Mouse (Mus musculus): Measurements from ENCODE around the gene Cryba4.

The Cryba4 gene

DNA sequence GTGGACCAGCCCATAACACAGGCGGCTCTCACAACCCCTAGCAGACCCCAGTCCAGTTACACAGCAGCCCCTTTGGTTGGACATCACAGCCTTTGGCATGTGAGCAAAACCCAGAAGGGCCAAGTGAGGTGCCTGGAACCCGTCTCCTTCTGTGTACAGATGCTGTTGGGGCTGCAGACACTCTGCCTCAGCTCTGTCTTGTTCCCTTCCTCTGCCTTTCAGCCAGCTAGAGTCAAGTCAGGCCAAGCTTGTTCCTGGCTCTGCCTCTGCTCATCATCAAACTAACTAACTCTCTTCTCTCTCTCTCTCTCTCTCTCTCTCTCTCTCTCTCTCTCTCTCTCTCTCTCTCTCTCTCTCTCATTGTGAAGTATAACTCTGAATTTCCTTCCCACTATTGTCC lies 15.7 kb downstream of the Cryba4 start:
- DNase-seq (ENCODE audit: low spot score) = no peak

DNA sequence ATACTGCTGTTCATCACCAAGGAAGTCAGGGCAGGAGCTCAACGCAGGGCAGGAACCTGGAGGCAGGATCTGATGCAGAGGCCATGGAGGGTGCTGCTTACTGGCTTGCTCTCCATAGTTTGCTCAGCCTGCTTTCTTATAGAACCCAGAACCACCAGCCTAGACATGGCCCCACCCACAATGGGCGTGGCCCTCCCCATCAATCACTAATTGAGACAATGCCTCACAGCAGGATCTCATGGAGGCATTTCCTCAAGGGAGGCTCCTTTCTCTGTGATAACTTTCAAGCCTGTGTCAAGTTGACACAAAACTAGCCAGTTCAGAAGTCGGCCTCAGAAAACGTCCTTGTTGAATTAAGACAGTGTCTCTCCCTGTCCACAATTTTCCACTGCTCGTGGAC lies 16.5 kb downstream of the Cryba4 start:
- DNase-seq (ENCODE audit: low spot score) = no peak

DNA sequence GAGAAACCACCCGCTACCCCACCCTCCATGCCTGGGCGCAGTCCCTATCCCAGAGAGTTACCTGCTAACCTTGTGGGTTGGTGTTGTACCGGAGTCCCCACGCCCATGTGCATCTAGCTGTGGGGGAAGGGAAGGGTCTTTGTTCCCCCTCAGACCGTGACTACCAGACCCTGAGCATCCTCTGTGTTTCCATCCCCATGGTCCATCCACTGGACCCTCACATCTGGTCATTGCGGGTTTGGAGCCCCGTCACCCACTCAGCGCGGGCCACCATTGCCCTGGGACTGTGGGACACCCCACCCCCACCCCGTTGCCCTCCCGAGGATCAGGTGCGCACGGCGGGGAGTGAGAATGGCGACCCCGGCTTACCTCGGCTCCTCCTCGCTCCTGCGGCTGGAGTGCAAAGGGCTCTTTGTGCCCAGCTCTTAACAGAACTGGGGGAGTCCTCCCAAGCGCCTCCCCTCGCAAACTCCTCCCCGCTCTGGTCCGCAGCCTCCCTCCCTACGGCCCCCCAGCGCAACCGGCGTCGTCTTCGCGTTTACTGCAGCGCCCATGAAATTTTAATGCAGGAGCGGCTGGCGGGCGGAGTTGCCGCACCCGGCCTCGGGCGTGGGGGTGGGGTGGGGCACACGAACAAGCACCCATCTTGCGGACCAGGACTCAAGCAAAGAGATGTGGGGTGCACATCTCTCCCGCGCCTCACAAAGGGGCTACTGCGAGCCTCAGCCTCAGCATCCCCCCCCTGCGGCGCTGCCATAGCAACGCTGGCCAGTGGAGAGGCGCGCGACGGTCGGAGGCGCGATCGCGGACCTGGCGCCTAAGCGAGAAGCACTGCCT lies 23.9 kb downstream of the Cryba4 start:
- DNase-seq (ENCODE audit: low spot score) = no peak

DNA sequence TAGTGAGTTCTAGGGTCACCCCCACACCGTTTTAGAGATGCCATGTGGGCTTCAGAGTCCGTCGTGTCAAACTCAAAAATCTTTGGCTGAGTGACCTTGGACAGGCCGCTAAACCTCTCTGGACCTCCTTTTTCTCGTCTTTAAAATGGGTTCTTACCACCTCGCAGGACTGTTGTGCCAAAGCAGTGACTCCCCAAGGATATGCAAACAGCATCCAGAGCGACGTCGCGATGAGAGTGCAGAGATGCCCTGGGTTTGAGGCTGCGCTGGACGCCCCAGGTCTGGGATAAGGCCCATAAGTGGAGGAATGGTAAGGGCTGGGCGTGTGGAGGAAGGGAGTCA lies 24.4 kb downstream of the Cryba4 start:
- DNase-seq (ENCODE audit: low spot score) = no peak

DNA sequence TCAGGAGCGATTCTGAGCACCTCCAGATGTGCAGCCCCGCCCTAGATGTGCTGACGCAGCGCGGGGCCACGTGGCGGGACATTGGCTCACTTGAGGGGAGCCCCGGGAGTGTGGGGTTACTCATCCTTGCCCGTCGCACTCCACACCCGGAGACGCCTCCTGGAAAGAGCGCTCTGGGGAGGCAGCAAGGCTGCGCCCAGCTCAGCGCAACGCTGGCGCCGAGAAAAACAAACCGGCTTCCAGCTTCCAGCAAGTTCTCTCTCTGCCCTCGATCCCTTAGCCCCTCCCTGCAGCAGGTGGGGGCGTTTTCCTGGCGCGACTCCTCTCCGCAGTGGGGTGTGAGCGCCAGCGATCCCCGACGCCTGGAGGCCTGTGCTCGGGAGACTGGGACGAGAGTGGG lies 25.0 kb downstream of the Cryba4 start:
- no peak for DNase-seq (ENCODE audit: low spot score)

DNA sequence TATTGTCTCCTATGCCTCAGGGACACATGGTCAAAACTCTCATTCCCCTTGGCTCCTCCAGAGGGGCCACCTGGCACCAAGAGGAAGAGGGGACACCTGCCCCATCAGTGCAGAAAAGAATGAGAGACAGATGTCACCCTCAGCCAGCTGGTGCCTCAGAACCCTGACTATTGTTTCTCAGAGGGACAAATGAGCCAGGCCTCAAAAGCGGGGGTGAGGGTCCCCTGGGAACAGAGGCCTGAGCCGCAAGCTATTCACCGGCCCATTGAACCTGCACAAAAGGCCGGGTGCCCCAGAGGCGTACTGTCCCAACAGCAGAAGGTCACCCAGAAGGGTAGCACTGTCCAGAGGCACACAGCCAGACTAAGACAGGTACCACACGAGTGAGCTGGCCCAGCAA lies 26.7 kb downstream of the Cryba4 start:
- no peak for DNase-seq (ENCODE audit: low spot score)

DNA sequence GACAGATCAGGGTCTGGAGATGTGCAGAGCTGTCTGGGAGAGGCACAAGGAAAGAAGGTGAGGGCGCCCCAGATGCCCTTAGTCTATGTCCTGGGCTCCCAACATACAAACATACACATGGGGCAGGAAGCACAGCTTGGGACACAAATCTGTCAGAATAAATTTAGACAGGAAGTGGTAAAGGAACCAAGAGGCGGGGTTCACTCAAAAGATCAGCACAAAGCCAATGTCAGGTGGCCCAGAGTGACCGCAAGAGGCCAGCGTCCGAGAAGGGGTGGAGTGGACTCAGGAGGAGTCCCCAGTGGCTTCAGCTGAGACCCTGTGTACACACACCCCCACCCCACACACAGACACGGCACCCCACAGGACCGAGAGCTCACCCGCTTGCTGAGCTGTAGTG lies 32.1 kb downstream of the Cryba4 start:
- no peak for DNase-seq (ENCODE audit: low spot score)

DNA sequence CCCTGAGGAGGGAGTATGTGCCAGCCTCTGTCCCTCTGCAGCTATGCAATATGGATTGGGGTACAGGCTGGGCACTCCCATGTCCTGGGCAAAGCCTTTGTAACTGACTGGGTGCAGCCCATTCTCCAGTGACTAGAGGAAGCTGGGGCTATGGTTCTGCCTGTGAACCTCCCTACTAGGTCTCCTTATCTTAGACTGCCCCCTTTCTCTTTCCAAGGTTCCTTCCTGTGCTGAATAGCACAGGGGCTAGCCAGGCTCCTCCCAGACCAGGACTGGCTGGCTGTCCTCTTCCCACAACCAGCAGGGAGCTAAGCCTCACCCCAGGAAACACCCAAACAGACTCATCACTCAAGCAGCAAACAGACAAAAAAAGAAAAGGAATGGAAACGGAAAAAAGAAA lies 32.9 kb downstream of the Cryba4 start:
- no peak for DNase-seq (ENCODE audit: low spot score)

DNA sequence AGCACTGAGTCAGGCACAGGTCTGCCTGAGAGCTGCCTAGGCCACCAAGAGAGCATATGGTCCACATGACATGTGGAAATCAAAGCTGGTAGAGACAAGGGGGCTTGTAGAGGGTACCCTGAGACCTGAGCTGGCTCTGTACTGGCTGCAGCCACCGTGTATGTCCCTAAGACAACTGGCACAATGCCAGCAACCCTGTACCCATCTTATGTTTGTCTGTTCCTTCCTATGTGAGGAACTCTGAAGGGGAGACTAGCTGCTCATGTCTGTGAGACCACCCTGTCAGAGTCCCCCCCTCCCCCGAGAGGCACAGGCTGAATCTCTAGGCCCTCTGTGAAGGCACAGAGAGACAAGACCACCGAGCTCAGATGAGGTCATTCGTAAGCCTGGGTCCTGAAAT lies 33.6 kb downstream of the Cryba4 start:
- no peak for DNase-seq (ENCODE audit: low spot score)

DNA sequence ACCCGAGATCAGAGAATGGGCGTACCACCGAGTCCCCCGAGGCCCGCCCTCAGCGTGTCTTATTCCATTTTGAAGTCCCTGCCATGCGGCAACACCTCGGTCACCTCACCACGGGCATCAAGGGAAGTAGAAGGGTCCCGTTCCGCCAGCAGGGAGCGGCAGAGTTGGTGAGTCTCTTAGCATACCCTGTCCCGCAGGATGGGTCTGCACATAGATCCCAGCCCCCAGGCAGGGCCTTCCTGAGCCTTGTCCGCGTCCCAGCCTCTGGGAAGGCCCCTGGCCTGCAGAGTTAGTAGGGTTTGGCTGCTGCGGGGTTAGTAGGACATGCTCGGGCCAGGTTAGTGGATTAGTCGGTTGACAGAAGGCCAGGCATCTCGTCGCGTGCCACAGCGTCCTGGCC lies 35.3 kb downstream of the Cryba4 start:
- no peak for DNase-seq (ENCODE audit: low spot score)

DNA sequence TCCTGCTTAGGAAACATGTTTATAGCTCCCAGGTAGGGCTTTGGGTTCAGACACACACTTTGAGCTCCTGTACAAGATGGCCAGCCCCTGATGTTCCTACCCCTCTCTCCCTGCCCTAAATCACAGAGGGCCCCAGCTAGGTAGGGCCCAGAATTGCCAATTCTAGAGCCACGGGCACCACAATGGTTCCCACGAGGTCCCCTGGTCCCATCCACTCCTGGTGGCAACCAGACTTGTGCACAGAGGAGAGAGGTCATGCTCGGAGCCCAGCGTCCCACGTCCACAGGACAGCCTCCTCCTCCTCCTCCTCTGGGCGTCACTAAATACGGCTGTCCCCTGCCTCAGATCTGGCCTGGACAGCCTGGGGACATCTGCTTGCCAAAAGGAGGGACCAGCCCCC lies 36.0 kb downstream of the Cryba4 start:
- no peak for DNase-seq (ENCODE audit: low spot score)

DNA sequence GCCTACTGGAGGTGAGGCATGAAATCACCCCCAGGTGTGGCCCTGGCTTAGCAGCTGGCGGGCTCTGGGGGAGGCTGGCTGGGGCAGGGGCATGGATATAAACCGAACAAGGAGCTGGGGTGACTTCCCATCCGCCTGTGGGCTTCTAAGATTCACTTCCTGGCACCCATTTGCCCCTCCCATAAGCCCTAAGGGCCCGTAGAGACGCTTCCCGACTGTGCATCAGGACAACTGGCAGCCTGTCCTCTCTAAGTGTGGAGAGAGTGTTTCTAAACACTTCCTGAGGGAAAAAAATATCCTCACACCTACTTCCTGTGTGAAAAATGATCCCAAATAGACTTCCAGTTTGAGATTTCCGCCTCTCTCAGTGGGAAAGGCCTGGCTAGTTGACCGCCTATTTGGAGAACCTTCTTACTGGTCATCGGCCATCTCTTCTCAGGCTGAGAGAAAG lies 36.5 kb downstream of the Cryba4 start:
- DNase-seq (ENCODE audit: low spot score) = no peak

DNA sequence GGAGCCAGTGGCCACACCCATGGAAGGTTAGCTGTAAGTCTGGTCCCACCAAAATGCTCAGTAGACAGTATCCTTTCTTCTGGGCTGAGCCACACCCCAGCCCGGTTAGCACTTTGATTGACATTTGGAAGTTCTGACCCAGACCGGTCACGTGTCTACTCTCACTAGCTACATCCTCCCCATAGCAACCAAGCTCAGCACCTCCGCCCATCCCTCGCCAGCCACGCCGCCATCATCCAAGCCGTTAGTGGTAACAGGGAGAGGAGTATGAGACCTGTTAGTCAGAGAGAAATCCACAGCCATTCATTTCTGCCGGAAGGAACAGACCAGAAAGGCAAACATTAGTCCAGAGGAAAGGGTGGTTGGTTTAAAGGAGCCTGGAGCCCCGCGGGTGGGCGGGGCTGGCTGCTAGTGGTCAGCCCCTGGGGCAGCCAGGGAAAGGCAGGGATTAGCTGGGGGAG lies 37.0 kb downstream of the Cryba4 start:
- no peak for DNase-seq (ENCODE audit: low spot score)

DNA sequence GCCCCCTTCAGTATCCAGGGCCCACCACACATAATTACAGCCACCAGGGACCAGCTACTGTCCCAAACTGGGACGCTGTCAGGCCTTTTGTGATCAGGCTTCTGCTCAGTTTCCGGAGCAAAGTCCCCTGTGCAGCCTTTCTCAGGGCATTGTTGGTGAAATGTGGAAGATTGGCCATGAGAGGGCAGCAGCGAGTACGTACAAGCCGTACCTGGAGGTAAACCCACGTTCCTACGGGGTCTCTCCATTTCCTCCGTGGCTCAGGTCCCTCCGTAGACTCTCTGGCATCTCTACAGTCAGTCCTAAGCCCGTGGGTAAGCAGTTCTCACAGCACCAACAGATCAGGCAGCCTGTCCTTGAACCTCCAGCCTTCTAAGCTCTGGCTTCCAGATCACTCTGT lies 37.9 kb downstream of the Cryba4 start:
- DNase-seq (ENCODE audit: low spot score) = peak; percentile 26

DNA sequence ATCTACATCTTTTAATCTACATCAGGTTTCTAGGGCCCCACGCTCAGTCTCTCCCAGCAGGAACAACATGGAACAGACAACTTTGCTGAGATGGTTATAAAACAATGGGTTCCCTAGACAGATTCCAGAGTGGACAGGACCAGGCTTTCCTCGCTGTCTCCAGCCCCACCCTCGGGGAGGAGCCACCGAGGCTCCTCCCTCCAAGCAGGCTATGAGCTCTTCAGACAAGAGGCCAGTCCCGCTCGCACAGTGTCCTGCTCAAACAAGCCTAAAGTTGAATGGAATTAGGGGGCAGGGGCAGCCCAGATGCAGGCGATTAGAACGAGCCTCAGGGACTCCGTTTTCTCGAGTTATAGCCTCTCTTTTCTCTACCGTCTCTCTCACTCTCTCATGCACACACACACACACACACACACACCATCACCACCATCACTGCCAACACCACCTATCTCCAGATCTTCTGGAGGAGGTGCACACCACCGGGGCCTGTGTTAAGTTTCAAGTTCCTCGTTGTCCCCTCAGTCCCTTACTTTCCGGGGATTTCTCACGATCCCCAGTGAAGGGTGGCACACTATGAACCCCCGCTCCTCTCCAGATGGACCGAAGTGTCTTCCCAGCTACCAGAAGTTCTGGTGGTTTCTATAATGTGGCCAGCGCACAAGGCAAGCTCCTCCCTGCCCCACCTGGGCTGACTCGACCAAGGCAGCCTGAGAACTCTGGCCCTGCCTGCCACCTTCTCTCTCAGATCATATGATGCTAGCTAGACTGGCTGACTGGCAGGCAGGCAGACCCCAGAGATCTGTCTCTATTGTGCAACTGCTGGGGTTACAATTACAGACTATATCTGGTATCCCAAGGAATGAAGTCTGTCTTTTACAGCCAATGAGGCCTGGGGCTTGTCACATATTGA lies 38.7 kb downstream of the Cryba4 start:
- DNase-seq (ENCODE audit: low spot score) = no peak

DNA sequence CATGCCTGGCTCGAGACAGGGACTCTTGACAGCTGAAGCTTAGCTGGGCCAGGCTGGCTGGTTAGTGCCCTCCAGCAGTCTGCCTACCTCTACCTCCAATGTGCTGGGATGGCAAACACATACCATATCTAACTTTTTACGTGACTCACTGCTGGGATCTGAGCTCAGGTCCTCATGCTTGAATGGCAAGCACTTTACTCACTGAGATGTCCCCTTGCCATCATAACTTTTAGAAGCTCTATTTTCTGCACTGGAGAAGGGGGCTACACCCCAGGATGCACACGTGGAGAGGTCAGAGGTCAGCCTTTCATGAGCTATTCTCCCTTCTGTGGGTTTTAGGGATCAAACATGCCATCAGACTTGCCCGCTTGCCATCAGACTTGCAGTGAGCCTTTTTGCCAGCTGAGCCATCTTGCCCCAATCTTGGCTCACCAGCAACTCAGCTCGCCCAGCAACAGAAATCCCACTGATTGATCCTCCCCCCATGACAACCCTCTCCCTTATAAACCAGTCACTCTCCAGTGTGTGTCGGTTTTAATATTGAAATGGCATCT lies 39.5 kb downstream of the Cryba4 start:
- DNase-seq (ENCODE audit: low spot score) = no peak

DNA sequence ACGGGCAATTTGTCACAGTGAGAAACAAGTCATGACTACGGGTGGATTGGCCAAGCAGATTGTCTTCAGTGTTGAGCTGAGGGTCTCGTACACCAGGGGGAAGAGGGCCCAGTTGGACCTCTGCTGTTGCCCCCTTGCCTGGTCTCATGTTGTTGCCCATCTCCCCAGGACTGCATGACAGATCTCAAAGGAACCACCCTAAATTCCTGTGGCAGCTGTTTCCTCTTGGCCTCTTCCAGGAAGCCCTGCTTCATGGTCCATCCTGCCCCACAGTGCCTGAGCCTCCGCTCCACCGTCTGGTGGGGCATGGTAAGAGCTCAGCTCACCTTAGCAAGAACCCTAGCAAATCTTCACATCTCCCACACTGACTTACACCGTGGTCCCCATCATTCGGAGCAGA lies 40.4 kb downstream of the Cryba4 start:
- no peak for DNase-seq (ENCODE audit: low spot score)

DNA sequence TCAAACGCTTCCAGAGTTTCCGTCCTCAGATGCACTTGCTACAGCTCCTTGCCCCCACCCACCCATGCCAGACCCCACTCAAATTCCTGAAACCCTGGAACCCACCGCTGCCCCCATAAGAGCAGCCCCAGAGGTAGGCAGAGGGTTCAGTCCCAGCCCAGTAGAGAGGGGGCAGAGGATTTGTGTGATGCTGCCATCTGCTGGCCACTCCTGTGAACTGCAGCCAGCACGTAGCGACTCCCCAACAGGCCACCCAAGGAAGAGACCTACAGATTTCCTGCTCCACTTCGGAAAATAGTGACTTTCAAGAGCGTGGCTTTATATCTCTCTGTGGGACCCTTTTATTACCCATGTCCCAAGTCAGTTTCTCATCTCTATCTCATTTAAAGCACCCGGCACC lies 42.2 kb downstream of the Cryba4 start:
- peak; percentile 35 for DNase-seq (ENCODE audit: low spot score)

DNA sequence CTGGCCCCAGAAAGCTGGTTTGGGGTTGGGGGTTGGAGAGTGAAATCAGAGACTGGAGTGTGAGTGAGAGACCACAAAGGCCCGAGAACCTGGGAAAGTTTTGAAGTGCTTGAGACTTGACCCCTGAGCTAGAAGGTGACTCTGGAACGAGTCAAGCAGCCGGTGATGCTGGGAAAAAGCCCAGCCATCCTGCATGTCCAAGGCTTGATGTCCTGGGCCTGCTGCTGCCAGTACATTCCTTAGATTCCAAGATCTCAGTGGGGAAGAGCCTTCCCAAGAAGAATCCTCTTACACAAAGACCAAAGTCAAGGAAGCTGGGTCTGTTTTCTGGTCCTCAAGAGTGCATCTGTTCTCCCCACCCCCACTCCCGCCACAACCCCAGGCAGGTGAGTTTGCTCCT lies 44.0 kb downstream of the Cryba4 start:
- no peak for DNase-seq (ENCODE audit: low spot score)

DNA sequence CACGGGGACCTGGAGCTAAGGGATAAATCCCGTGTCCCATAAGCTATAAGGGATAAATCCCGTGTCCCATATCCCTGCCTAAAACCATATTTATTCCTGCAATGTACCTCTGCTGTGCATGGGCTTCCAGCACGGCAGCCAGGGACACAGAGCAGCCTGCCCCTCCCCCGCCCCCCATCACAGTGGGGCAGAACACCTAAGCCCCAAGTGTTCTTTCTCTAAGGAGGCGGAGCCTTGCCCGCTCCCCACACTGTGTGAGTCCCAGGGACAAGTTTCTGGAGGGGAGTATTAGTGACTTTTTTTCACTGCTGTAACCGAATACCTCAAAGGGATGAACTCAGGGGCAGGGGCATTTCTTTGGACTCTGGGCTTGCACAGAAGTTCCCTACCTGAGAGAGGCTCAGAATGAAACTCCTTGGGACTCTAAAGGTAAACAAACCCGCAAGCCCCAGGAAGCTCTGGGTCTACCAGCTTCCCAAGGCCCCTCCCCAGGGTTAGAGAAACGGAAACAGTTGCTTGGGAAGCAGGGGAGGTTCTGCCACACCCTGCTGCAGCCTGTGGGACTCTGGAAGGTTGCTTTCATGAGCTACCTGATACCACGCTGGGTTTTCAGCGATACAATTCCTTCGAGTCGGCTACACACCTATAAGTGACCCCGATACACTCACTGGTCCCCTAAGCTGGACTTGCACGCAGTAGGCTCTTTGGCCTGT lies 45.6 kb downstream of the Cryba4 start:
- DNase-seq (ENCODE audit: low spot score) = no peak

DNA sequence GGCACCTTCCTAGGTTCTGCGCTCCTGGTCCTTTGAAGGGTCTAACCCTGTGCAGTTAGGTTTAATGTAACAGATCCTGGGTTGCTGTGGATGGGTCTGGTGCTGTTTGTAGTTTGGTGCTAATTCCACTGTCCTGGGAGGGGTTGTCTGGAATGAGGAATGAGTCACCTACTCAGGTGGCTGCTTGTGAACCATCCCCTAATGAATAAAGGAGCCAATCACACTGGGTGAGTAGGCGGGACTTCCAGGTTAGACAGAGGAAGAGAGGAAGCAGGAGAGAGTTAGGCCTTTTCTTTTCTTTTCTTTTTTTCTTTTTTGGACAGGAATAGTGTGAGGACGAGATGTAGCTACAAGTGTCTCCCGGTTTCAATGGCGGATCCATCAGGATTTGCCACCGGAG lies 52.7 kb downstream of the Cryba4 start:
- no peak for DNase-seq (ENCODE audit: low spot score)

All from spleen, adult 12 weeks (tissue).